9 mouse cellular contexts compared by ENCODE assay signal in the genomic region with DNA sequence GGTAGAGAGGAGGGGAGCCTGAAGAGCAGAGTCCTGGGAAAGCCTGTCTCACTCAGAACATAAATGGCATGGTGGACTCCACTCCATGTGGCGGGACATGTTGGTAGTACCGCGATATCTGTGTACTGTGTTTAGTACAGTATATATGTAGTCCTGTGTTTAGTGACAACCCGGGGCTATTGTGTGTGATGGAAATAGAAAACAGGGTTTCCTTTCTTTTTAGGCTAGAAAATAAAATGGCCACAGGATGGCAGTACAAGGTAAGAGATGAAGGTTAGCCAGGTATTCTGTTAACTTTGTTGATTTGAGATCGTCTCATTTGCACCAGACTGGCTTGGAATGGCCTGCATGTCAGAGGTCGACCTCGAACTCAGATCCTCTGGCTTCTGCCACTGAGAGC.
DNase-seq lines count a peak whose midpoint lies in the region; ATAC-seq and TF ChIP-seq lines count a peak whose summit lies in the region.
"Had no signal": no experiment of that assay in that cellular context is flagged by ENCODE, and none has a peak within 500 bp of the region (broad histone marks: within the 10 kb centered on the region; RNA-seq: fewer than 3 reads in every experiment).

No protein-coding gene starts in this region.

- no peak overlapping the region for H3K4me3 ChIP-seq in thymus, adult 2 months (ENCODE audit: control insufficient read depth, insufficient read depth, low read length)
- H3K4me3 ChIP-seq in forebrain, embryonic 14.5 days (ENCODE audit: low read depth, low read length), result no peak overlapping the region
- H3K4me3 ChIP-seq in intestine, embryonic 15.5 days (replicated peaks), result no peak overlapping the region
- H3K4me3 ChIP-seq: stomach, embryonic 15.5 days had no signal

- peak; percentile 40; the same call in 1 of the 2 replicates for ATAC-seq in forebrain, embryonic 14.5 days
- peak; percentile 28 for ATAC-seq in intestine, embryonic 15.5 days

- peak; percentile 7 for DNase-seq in cerebellum, adult 11-12 months
- DNase-seq in cerebellum, postnatal 4 days (ENCODE audit: low spot score in 2 of 2), result no peak
- DNase-seq in thymus, adult 2 months, result peak; percentile 33
- DNase-seq in thymus, adult 18-20 months, result no peak
- peak; percentile 81 for DNase-seq in forebrain, embryonic 14.5 days (ENCODE audit: low spot score)
- peak; percentile 69 for DNase-seq in lung, postnatal 36 days
- DNase-seq in thymus, postnatal 14 days, result peak; percentile 43

- 0 out of 2 replicates have a peak overlapping the region, but pooled peaks have one; percentile 19 for H3K4me2 ChIP-seq in forebrain, embryonic 14.5 days (ENCODE audit: low read length)
- 0 out of 2 replicates have a peak overlapping the region, but pooled peaks have one; percentile 6 for H3K4me2 ChIP-seq in intestine, embryonic 15.5 days (replicated peaks)
- H3K4me2 ChIP-seq: stomach, embryonic 15.5 days had no signal

- H3K4me1 ChIP-seq in thymus, adult 2 months (replicated peaks; ENCODE audit: control insufficient read depth, insufficient read depth, low read length), result no peaks in the 10 kb centered on the region
- H3K4me1 ChIP-seq in forebrain, embryonic 14.5 days (ENCODE audit: control insufficient read depth, insufficient read depth, low read length), result peaks cover 8% of the 10 kb centered on the region
- peaks cover 4% of the 10 kb centered on the region for H3K4me1 ChIP-seq in intestine, embryonic 15.5 days (replicated peaks)
- H3K4me1 ChIP-seq: stomach, embryonic 15.5 days had no signal

- peak overlapping the region; percentile 21; the same call in 1 of the 2 replicates for H3K9ac ChIP-seq in forebrain, embryonic 14.5 days (ENCODE audit: low read length)
- H3K9ac ChIP-seq in intestine, embryonic 15.5 days, result no peak overlapping the region
- H3K9ac ChIP-seq: stomach, embryonic 15.5 days had no signal

- no peaks in the 10 kb centered on the region for H3K9me3 ChIP-seq in forebrain, embryonic 14.5 days (replicated peaks; ENCODE audit: control insufficient read depth, low read length)
- H3K9me3 ChIP-seq in intestine, embryonic 15.5 days, result no peaks in the 10 kb centered on the region
- H3K9me3 ChIP-seq: stomach, embryonic 15.5 days had no signal

- H3K27ac ChIP-seq in thymus, adult 2 months (ENCODE audit: control insufficient read depth, insufficient read depth, low read length), result no peak overlapping the region
- H3K27ac ChIP-seq in forebrain, embryonic 14.5 days (ENCODE audit: low read depth, low read length), result no peak overlapping the region
- H3K27ac ChIP-seq in intestine, embryonic 15.5 days, result no peak overlapping the region
- H3K27ac ChIP-seq: stomach, embryonic 15.5 days had no signal

- 22% methylated on average over 7 of the region's 7 CpGs for WGBS in thymus, adult 2 months
- 41% methylated on average over 7 of the region's 7 CpGs for WGBS in forebrain, embryonic 14.5 days
- WGBS in intestine, embryonic 15.5 days, result 36% methylated on average over 7 of the region's 7 CpGs

- TF ChIP-seq CTCF in thymus, adult 2 months (IDR thresholded peaks at IDR 0.05; ENCODE audit: borderline replicate concordance, control insufficient read depth, extremely low read depth, insufficient read depth, low read length, poor library complexity), result no peak

- no peaks in the 10 kb centered on the region for H3K36me3 ChIP-seq in thymus, adult 2 months (ENCODE audit: control insufficient read depth, insufficient read depth, low read length)
- no peaks in the 10 kb centered on the region for H3K36me3 ChIP-seq in forebrain, embryonic 14.5 days (ENCODE audit: control insufficient read depth, insufficient read depth, low read length)
- H3K36me3 ChIP-seq in intestine, embryonic 15.5 days, result no peaks in the 10 kb centered on the region
- H3K36me3 ChIP-seq: stomach, embryonic 15.5 days had no signal

- H3K27me3 ChIP-seq in thymus, adult 2 months (ENCODE audit: control insufficient read depth, insufficient read depth, low read length), result no peaks in the 10 kb centered on the region
- H3K27me3 ChIP-seq in forebrain, embryonic 14.5 days (replicated peaks; ENCODE audit: control insufficient read depth, insufficient read depth, low read length), result no peaks in the 10 kb centered on the region
- peaks cover 4% of the 10 kb centered on the region; the same call in 1 of the 2 replicates for H3K27me3 ChIP-seq in intestine, embryonic 15.5 days (replicated peaks)

- TF ChIP-seq POLR2A in thymus, adult 2 months (IDR thresholded peaks at IDR 0.05; ENCODE audit: control insufficient read depth, extremely low read depth, insufficient read depth, low read length, poor library complexity), result no peak

Comparison
In these comparisons a context has a peak if more than half of its experiments do, and no peak if none do; other contexts are left out.
1. DNase-seq: peak in cerebellum, adult 11-12 months (single experiment), thymus, adult 2 months (single experiment), forebrain, embryonic 14.5 days (single experiment), lung, postnatal 36 days (single experiment) and thymus, postnatal 14 days (single experiment); none in cerebellum, postnatal 4 days (0 of 2) and thymus, adult 18-20 months (0 of 2).